Mouse (Mus musculus): ENCODE measurements around the gene 4933415A04Rik.

DNA sequence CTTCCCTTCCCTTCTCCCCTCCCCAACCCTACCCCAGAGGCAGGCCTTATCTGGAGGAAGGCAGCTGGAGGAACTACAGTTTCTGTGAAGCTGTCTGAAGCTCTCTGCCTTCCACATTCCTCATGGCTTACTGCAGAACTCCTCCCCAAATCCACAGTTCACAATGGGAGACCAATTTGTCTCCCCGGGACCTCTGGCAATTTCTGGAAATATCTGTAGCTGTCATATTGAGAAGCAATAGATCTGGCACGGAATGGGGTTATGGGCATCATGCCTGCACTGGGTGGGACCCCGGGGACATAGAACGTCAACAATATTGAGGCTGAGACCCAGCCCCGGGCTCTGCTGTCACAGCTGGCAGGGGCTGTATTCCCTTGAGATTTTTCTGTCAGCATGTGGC is 31.1 kb downstream of the 4933415A04Rik start:
- TF ChIP-seq CTCF (IDR thresholded peaks at IDR 0.05; ENCODE audit: insufficient read depth, low read length) (no peak), POLR2A (IDR thresholded peaks at IDR 0.05; ENCODE audit: borderline replicate concordance, extremely low read depth, low read depth, low read length) (no peak)
